Mouse (Mus musculus): ENCODE measurements around the gene Rhob.

DNA sequence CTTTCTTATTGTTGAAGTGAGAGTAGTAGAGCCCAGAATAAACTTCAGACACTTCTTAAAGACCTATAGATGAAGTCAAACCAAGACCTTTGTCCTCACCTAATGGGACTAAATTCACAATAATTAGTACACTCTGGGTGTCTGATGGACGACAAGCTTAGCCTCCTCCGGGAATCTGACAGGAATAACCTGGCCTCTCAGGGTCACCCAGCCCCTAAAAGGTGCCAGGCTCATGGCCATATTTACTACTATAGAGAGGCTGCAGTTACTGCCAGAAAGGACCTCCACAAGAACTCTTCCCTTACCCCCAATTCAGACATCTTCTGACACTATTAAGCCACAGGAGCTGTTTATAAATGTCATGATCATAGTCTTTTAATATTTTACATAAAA lies 2.5 kb downstream of the Rhob start:
- TF ChIP-seq CTCF (IDR thresholded peaks at IDR 0.05; ENCODE audit: low read depth) (no peak), EP300 (optimal IDR thresholded peaks at IDR 0.05) (no peak)
